Mouse (Mus musculus): ENCODE results near the gene Cldnd1.

DNA sequence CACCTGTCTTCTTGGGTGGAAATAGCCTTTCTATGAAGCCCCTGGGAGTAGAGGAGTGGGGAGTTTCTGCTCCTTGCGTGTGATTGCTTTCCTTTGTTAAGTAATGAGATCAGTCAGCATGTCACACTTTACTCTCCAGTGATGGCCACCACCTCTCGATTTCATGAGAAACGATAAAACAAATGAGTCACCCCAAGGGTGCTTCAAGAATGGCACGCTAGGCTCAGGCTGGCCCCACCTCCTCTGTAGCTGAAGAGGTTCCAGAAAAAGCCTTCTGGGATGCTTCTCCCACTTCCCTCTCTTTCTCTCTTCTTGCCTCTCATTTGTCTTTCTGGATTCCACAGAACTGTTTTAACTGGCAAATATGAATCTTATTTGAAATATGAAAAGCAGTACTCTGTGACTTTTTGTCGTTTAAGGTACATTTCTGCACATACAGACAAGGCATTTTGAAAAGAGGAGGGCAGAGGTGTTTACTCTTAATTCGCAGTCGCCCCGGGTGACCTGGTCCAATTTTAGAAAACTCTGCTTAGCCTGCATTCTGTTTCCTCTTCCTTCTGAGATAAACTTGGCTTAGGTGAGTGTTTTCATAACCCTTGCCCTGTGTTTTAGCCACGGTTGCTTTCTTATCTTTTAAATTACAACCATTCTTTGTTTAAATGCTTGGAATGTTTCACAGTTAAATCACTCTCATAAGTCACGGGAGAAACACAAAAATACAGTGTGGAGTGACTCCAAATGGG, 24.2 kb upstream of the Cldnd1 start:
- TF ChIP-seq CTCF (IDR thresholded peaks at IDR 0.05; ENCODE audit: control insufficient read depth, insufficient read depth, insufficient read length), result no peak
- no peak for TF ChIP-seq USF1 (IDR thresholded peaks at IDR 0.05; ENCODE audit: low read depth)
- TF ChIP-seq MAX (IDR thresholded peaks at IDR 0.05), result peak; percentile 15
- no peak for TF ChIP-seq MYOG (IDR thresholded peaks at IDR 0.05; ENCODE audit: control insufficient read depth, extremely low read depth, insufficient read length)
- no peak for TF ChIP-seq CEBPB (IDR thresholded peaks at IDR 0.05; ENCODE audit: low read depth)
- no peak for TF ChIP-seq MYOD1 (IDR thresholded peaks at IDR 0.05; ENCODE audit: control insufficient read depth, insufficient read length, low read depth)

Data from C2C12 (cell line).